Mouse (Mus musculus): ENCODE results near the gene Kif26b. TPM values are rescaled to one million over a fixed set of nuclear protein-coding genes. Genes with fewer than 3 reads are reported as not detected.

Gene Kif26b
- total RNA-seq, 1 experiment from 2014 or later = 2.6 TPM

DNA sequence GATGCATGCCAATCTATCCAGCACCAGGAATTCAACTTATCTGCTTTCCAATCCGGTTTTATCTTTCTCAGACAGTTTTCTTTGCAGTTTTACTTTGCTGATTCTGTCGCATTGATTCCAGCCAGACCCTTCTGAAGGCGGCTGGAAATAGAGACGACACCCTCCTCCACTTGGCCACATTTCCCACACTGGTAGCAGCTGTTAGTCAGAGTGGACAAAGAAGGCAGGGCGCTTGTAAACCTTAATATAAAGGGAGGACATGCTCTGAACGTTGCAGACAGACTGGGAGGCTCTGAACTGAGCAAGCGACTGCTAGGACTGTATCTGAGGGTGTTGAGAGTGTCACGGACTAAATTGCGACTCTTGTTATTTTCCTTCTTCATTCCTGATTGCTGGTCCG, 11.3 kb downstream of the Kif26b start:
- DNase-seq = no peak

DNA sequence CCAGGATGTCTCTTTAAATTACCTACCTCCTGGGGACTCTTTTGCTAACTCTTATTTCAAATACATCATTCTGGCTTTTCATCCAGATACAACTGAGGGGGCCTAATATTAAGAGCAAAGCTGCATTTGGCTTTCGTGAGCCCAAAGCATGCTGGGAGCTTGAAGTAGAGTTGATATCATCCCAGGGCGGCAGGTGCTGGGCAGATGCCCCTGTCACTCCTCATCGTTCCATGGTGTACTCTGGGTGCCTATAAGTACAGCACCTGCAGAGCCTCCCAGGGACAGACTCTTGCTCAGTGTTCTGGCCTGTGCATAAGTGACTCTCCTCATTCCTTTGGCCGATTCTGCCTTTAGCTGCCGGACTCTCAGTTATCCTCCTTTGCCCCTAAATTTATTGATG, 13.5 kb downstream of the Kif26b start:
- DNase-seq = no peak

- DNase-seq = no peak
These were observed 14.3 kb downstream of the Kif26b start for GRCm38 (mm10) chr1:178542990-178543944.

DNA sequence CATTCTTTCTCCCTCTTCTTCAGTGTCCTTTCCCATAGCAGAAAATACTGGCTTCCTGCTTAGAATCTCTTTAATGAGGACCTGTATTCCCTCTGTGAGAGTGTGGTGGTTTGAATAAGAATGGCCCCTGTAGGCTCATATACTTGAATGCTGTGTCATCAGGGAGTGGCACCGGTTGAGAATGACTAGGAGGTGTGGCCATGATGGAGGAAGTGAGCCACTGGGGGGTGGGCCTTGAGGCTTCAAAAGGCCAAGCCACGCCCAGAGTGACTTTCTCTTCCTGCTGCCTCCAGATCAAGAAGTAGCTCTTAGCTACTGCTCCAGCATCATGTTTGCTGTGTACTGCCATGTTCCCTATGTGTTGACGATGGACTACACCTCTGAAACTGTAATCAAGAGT, 15.7 kb downstream of the Kif26b start:
- no peak for DNase-seq

GRCm38 (mm10) chr1:178549576-178549975, 20.7 kb downstream of the Kif26b start:
- DNase-seq = no peak

DNA sequence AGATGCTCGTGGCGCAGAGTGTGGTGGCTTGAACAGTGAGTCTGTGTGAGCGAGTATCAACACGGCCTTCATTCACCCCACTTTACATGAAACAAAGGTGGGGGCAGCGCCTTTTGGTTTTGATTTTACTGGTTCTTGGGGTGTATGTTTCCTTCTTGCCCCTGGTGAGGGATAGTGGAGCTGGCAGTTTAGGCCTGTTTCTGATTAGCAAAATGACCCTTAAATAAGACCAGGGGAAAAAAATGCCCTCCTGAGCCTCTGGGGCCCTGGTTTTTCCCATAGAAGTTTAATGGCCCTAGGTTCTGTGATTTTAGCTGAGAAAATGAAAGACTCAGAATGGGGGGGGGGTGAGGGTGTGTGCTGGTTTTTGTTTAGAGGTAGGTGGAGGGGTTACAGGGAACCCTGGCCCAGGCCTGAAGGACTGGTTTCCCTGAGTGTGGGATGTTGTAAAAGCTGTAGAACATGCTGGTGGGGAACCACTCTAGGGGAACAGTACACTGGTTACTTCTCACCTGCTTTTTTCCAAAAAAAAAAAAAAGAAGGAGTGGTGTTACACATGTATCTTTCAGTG, 21.6 kb downstream of the Kif26b start:
- DNase-seq = no peak

DNA sequence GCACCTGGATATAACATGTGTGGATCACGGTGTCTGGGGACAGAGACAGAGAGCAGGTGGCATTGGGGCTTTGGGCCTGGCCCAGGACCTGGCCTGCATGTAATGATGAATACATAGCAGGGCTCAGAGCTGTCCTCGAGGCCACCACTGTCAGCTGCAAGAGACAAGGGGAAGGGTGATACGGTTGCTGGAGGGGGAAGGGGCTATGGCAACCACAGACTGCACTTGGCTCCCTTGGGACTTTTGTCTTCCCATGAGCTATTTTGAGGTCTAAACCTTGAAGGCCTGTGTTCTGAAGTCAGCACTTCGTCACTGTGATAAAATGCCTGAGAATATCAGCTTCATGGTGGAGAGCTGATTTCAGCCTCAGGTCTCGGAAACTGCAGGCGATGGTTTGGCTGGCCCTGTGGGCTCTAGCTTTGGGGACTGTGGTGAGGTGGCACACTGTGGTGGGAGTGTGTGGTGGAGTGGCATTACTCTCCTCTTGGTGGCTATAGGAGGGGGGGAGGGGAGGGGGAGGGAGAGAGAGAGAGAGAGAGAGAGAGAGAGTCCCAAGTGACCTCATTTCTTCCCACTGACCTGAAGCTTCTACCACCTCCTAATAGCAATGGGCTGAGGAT, 23.5 kb downstream of the Kif26b start:
- no peak for DNase-seq

DNA sequence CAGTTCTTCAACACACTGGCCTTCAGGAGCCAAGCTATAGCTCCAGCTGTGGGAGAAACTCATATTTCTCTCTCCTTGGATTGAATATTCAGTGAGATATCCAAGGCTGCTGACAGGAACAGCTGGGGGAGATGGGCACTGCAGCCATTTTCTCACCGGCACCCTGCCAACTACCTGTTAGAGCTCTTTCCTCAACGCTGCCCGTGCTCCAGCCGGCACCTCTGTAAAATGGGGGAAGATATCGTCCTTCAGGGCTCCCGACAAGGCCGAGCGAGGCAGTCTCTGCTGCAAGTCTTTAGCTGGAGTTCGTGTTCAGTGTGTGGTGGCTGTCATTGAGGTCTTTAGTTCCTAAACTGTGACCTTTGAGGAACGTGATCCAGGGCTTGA, 24.0 kb downstream of the Kif26b start:
- no peak for DNase-seq

GRCm38 (mm10) chr1:178556226-178556625, 27.3 kb downstream of the Kif26b start:
- DNase-seq = no peak

DNA sequence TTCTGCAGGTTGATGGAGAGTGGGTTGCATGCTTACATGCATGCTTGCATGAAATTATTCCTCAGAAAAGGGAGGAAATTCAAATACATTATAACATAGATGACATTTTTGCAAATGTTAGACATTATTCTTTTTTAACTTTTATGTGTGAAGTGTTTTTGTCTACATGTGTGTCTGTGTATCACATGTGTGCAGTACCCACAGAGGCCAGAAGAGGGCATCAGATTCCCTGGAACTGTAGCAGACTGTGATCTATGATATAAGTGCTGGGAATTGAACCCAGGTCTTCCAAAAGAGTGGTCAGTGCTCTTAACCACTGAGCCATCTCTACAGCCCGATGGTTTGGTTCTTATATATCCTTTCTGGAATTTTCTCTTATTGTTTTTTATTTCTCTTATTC, 31.1 kb downstream of the Kif26b start:
- no peak for DNase-seq

DNA sequence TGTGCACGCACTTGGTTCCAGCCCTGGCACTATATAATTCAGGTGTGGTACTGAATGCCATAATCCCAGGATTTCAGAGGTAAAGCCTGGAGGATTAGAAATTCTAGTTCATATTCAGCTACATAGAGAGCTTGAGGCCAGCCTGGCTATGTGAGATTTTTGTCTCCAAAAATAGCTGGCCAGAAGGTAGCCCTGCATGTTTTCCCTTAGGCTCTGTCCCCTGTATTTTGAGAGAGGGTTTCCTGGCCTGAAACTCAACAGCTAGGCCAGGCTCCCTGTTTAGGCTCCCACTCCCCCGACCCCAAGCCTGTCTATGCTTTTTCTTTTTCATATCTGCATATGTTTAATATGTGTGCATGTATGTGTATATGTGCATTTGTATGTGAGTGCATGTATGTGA, 34.9 kb downstream of the Kif26b start:
- DNase-seq = no peak

DNA sequence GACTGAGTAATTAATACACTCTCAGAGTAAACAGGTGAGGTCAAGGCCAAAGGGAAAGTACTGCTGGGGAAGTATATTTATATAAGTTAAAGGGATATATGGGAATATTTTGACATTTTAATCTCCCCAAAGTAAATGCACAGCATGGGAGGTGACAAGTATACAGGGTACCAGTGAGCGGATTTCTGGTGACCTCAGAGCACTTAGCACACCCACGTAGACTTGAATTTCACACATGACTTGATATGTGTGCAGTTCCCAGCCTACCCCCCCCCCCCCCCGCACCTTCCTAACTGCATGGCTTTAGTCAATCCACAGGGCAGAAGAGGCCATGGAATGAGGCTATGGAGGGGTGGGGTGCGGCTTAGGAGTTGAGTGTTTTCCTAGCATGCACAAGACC, 35.9 kb downstream of the Kif26b start:
- no peak for DNase-seq

DNA sequence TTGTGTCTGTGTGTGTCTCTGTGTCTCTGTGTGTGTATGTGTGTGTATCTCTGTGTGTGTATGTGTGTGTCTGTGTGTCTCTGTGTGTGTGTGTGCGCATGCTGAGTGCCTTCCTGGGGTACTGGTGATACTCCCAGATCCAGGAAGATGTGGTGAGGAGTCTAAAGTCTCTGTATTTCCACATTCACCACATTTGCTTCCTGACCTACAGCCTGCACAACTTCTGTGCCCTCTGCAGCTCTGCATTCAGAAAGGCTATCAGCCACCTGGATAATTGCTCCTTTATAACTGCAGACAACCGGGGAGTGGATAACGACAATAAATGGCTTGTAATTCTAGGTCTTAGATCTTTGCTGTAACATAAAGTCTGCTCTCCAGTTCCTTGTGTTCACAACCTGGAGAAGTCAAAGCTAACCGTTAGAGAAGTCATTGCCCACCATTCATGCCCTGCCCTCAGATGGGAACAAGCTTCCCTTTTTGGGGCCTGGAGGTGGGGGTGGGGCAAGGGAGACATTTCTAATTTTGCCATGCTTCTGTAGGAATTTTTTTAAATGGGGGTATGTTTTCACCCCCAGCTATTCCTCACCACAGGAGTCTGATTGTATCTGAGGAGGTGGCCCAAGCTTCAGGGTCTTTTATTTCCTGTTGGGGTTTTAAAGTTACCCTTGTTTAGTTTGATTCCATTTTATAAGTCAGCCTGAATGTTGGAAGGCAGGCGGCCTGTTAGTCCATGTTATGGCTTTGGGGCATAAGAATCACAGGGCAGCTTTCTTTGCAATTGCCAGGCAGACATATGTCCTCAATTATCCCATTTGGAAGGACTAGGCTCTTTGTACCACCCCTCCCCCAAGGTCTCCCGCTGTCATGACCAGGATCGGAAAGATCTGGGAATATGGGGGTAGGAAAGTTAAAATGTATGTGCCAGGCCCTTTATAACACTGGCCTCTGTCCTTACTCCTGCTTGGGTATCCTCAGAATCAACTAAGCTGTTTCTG, 39.9 kb downstream of the Kif26b start:
- no peak for DNase-seq

DNA sequence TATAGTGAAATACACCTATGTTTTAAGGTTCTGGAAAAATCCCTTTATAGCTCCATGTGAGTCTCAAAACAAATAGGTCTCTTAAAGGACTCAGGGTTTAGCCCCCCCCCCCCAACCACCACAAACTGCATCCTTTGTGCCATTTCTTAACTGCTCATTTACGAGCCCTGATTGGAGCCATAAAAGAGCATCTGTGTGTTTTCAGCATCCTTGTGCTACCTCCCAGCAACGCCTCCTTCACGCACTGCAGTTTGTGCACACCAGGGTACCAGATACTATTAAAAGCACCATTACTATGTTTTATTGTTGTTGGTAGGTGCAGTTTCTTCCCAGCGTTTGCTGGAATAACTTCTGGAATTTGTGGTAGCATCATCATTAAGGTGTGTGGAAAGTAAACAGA, 42.1 kb downstream of the Kif26b start:
- DNase-seq = no peak

- no peak for DNase-seq
These were observed 43.0 kb downstream of the Kif26b start for GRCm38 (mm10) chr1:178571885-178572444.

GRCm38 (mm10) chr1:178573406-178574032, 44.6 kb downstream of the Kif26b start:
- no peak for DNase-seq

- DNase-seq = no peak
These were observed 46.8 kb downstream of the Kif26b start for GRCm38 (mm10) chr1:178575706-178576105.

DNA sequence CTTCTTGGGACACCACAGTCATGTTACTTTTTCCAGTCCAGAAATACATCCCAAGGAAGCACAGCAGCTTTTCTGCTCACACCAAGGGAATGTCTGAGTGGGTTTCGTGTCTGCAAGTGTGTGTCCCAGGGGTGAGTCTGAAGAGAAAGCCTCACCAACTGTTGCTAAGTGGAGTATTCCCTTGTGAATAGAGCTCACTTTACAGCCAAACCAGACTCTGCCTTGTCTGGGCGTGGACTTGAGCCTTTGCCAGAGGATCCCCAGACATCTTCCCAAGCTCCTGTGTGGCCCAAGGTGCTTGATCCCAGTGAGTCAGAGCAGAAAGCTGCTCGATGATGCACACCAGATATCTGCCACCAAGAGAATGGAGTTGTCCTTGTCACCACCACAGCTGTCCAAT, 48.0 kb downstream of the Kif26b start:
- DNase-seq = no peak

- no peak for DNase-seq
These were observed 56.6 kb downstream of the Kif26b start for GRCm38 (mm10) chr1:178585366-178586020.

Measured in adrenal gland, postnatal 25 days (tissue).